Mouse (Mus musculus): ENCODE results near the gene Aup1. TPM values are rescaled to one million over a fixed set of nuclear protein-coding genes. Genes with fewer than 3 reads are reported as not detected.

Gene Aup1
- polyA plus RNA-seq (2012; rRNA removed) = 260 and 270 TPM in 2 replicates

DNA sequence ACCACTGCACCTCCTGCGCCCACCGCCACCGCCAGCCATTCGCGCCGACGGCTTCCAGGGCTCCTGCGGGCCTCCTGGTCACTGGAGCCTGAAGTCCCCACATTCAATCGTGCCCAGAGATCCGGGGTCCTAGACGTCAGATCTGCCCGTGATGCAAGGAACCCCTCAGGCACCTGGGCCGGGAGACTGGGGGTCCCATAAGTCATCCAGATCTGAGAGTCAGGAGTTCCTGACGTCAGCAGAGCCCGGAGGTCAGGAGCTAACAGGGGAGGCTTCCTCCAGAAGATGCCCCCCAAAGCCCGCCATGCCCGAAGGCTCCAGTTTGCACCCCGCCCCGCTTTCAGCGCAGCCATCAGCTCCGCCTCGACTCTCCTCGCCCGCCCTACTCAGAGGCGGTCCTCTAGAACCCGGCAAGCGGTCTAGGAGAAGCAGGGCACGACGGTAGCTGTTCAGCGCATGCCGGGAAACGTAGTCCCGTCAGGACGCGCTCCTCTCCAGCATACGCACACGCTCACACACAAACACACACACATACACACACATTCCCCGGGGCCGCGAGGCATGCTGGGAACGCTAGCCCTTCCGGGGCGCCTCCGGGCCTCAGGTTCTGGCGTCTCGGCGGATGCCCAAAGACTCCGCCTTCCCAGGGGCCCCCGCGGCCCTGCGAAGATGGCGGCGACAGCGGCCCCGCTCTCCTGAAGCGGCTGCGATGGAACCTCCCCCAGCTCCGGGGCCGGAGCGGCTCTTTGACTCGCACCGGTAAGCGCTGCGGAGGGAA is at the start of gene Aup1:
Aup1 (plus strand) TSS at position 448 of the 778 bp plus-strand sequence.

GRCm38 (mm10) chr6:83033249-83034185 is 20.8 kb upstream of the Aup1 start, which contains the start of the genes Dok1 and Loxl3:
TSS of gene Dok1 (minus strand) at chr6:83033471.
TSS of gene Loxl3 (plus strand) at chr6:83034173.

GRCm38 (mm10) chr6:83054871-83055431 is 630 bp downstream of the Aup1 start, which contains the start of gene Htra2:
TSS of gene Htra2 (minus strand) at chr6:83055273.

DNA sequence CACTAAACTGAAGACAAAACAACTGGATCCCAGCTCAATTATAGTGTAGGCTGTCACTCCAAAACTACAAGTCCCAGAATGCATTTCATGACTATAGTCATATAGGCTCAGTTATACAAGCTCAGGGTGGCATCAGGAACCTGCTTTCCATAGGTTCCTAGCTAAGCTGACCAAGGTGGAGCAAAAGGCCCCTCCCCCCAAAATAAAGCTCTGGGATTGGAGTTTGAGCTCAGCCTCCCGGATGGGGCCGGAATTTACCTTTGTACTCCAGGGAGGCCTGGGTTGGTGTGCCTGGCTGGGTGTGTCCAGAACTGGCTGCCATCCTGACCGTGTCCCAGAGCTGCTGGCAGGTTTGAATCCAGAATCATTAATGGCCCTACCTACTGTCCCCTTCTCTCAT is 3.5 kb downstream of the Aup1 start, which contains the start of gene Dqx1:
Dqx1 (plus strand) TSS at position 55 of the 400 bp plus-strand sequence.

GRCm38 (mm10) chr6:83070247-83070310 is 15.8 kb downstream of the Aup1 start, which contains the start of gene Tlx2:
TSS of gene Tlx2 (minus strand) at chr6:83070293.

DNA sequence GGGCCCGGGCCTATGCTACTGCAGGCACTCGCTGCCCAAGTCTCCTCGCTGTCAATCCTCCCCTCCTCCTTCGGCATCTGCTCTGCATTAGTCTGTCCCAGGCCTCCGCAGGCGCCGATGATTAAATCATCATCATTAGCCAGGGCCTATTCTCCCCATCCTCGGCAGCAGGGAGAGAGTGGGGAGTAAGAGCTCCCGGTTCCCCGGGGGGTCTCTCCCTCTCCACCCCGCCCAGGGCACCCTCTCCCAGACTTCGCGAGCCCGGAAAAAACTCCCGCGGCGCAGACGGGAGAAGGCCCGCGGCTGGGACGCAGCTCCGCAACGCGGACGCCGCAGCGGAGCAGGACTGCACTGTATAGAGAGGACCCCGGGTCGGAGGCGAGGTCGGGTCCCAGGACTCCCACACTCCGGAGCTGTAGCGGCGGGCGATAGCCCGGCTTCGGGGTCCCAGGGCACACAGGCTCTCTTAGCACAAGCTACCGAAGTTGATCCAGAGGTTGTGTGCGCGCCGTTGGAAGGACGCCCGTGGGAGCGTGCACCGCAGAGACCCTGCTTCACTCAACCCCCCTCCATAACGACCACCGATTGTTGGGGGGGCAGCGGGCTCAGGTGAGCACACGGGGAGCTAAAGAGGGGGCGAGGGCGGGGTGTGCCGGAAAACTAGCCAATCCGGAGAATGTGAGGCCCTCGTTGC is 23.5 kb downstream of the Aup1 start, which contains the start of gene Pcgf1:
Pcgf1 (plus strand) TSS at position 240 of the 694 bp plus-strand sequence.

DNA sequence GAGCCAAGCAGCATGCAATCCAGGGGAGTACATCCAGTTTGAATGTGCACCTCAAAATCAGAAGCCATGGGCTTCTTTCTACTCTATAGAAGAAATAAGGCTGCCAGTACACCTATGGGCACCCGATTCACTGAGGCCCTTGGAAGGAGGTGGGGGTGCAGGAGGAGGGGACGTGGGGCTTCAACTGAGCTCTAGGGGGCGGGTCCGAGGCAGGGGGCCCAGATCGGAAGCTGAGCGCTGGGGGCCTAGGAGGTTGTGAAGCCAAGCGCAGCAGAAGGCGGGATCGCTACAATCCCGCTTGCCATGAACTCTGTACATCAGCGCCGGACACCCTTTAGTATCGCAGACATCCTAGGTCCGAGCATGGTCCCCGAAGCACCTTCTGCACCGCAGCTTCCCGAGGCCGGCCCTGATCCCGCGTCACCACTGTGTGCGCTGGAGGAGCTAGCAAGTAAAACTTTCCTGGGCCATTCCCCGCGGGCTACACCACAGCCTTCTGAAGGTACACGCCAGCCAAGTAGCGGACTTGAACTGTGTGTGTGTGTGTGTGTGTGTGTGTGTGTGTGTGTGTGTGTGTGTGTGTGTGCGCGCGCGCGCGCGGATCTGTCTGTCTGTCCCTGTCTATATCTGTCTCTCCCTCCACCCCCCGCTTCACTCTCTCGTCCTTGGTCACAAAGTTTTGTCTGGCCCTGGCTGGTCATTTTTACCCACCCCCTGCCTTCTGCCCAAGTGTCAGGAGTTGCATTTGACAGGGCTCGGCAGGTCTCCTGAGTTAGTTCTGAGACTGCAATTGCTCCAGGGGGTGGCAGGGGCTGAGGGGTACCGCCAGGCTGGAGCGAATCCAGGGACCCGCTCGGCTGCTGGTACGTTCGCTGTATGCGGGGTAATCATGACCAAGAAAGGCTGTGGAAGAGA is 32.1 kb downstream of the Aup1 start, which contains the start of gene Lbx2:
Lbx2 (plus strand) TSS at position 247 of the 915 bp plus-strand sequence.

DNA sequence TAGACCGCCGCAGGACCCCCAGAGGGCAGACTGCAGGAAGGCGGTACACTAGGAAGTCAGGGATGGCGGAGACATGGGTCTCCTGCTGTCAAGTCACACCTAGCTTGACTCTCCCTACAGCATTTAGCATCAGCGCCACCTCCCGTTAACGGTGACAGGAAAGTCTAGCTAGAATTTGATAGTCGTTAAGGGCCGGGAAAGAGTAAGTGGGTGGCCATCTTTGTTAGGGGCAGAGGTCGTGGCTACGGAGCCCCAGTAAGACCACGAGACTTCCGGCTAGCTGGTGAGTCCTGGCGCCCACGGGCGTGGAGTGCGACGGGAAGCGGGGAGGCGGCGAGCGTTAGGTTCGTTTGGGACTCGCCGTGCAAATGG is 47.0 kb downstream of the Aup1 start, which contains the start of the genes Ccdc142 and Gm42688:
Ccdc142 (plus strand) TSS at position 286 of the 372 bp plus-strand sequence.
Gm42688 (plus strand) TSS at position 302 of the 372 bp plus-strand sequence.

Other genes starting within 250 kb of the Aup1 start
- 30.8 and 31.4 TPM in 2 replicates for gene Sema4f, start 114.8 kb upstream of the Aup1 start, polyA plus RNA-seq (2012; rRNA removed)
- 0.05 and 0.61 TPM in 2 replicates for gene M1ap, start 107.6 kb upstream of the Aup1 start, polyA plus RNA-seq (2012; rRNA removed)
- 1.7 and 2.2 TPM in 2 replicates for gene Dok1, start 21.1 kb upstream of the Aup1 start, polyA plus RNA-seq (2012; rRNA removed)
- 5.8 and 6.2 TPM in 2 replicates for gene Loxl3, start 20.3 kb upstream of the Aup1 start, polyA plus RNA-seq (2012; rRNA removed)
- gene Htra2, start 752 bp downstream of the Aup1 start, polyA plus RNA-seq (2012; rRNA removed) = 86.0 and 91.4 TPM in 2 replicates
- gene Dqx1, start 3.3 kb downstream of the Aup1 start, polyA plus RNA-seq (2012; rRNA removed) = 0.70 and 0.74 TPM in 2 replicates
- gene Tlx2, start 15.8 kb downstream of the Aup1 start, polyA plus RNA-seq (2012; rRNA removed) = 1.2 TPM in 1 of 2 replicates, not detected in the other
- gene Pcgf1, start 23.3 kb downstream of the Aup1 start, polyA plus RNA-seq (2012; rRNA removed) = 53.5 and 53.6 TPM in 2 replicates
- gene Lbx2, start 31.8 kb downstream of the Aup1 start, polyA plus RNA-seq (2012; rRNA removed) = 0.16 and 0.57 TPM in 2 replicates
- gene Ccdc142, start 47.1 kb downstream of the Aup1 start, polyA plus RNA-seq (2012; rRNA removed) = 13.9 TPM in 2 replicates
- 13.6 and 13.9 TPM in 2 replicates for gene Gm42688, start 47.1 kb downstream of the Aup1 start, polyA plus RNA-seq (2012; rRNA removed)
- gene Mrpl53, start 54.5 kb downstream of the Aup1 start, polyA plus RNA-seq (2012; rRNA removed) = 103 and 111 TPM in 2 replicates
- gene Mogs, start 61.0 kb downstream of the Aup1 start, polyA plus RNA-seq (2012; rRNA removed) = 45.7 and 48.5 TPM in 2 replicates
- gene Wbp1, start 67.0 kb downstream of the Aup1 start, polyA plus RNA-seq (2012; rRNA removed) = 152 and 163 TPM in 2 replicates
- 37.3 and 39.4 TPM in 2 replicates for gene Ino80b, start 70.9 kb downstream of the Aup1 start, polyA plus RNA-seq (2012; rRNA removed)
- gene Rtkn, start 80.9 kb downstream of the Aup1 start, polyA plus RNA-seq (2012; rRNA removed) = 13.7 and 18.2 TPM in 2 replicates
- 25.6 and 26.5 TPM in 2 replicates for gene Wdr54, start 101.9 kb downstream of the Aup1 start, polyA plus RNA-seq (2012; rRNA removed)
- 8.3 TPM in 2 replicates for gene 1700003E16Rik, start 101.9 kb downstream of the Aup1 start, polyA plus RNA-seq (2012; rRNA removed)
- gene Dctn1, start 111.4 kb downstream of the Aup1 start, polyA plus RNA-seq (2012; rRNA removed) = 230 and 248 TPM in 2 replicates
- gene Slc4a5, start 165.3 kb downstream of the Aup1 start, polyA plus RNA-seq (2012; rRNA removed) = 0.41 and 1.3 TPM in 2 replicates

Data from central nervous system, embryonic 18 days (tissue).